Mouse (Mus musculus) testis, adult 2 months (tissue): ENCODE measurements around the gene Vwa1.

ENCODE experiments used
- CTCF ChIP-seq: fragments of 200-500 bp; IDR thresholded peaks from 2 replicates; pipeline ENCODE4 v1.5.1; 2012; ENCODE audit warnings: low read depth, mild to moderate bottlenecking, inconsistent platforms, low read length, moderate library complexity; ENCODE audit not compliant: control insufficient read depth, insufficient read depth, insufficient replicate concordance
- POLR2A ChIP-seq: fragments of 200-500 bp; IDR thresholded peaks from 2 replicates; pipeline ENCODE4 v1.6.1; 2012; ENCODE audit warnings: low read depth, mild to moderate bottlenecking, inconsistent platforms, low read length, moderate library complexity; ENCODE audit not compliant: control insufficient read depth

- no peak for TF ChIP-seq CTCF
- no peak for TF ChIP-seq POLR2A
Observed at GRCm38 (mm10) chr4:155807841-155808240, 33.3 kb upstream of the Vwa1 start.
